Mouse (Mus musculus) intestine, embryonic 14.5 days (tissue): ENCODE data around the gene Actl7a. TPM values are rescaled to one million over a fixed set of nuclear protein-coding genes. Genes with fewer than 3 reads are reported as not detected.

Experiments
- ATAC-seq: fragments of 200-750 bp; cut with Nextera tagmentation; replicated peaks from 2 replicates; pipeline ENCODE4 v1.8.0; 2017; ENCODE audit warnings: low read depth, moderate number of reproducible peaks, moderate TSS enrichment, moderate library complexity; ENCODE audit not compliant: low FRiP score, low TSS enrichment
- DNase-seq: peaks from one replicate; pipeline ENCODE4 v3.0.0-alpha.2; 2018; ENCODE audit warnings: low spot score
- H3K27ac ChIP-seq: fragments of 300-500 bp; sonication (generic); 2 replicates; pipeline ENCODE4 v1.5.1; 2014; ENCODE audit warnings: low read depth, mild to moderate bottlenecking, control low read depth
- H3K27me3 ChIP-seq: fragments of 300-500 bp; sonication (generic); replicated peaks from 2 replicates; pipeline ENCODE4 v1.6.1; 2014; ENCODE audit warnings: low read length, control low read depth; ENCODE audit not compliant: control insufficient read depth, insufficient read depth
- H3K36me3 ChIP-seq: fragments of 300-500 bp; sonication (generic); 2 replicates; pipeline ENCODE4 v1.6.1; 2014; ENCODE audit warnings: low read length, control low read depth; ENCODE audit not compliant: control insufficient read depth, insufficient read depth
- H3K4me1 ChIP-seq: fragments of 300-500 bp; sonication (generic); replicated peaks from 2 replicates; pipeline ENCODE4 v1.6.1; 2014; ENCODE audit warnings: low read length, control low read depth, mixed read lengths; ENCODE audit not compliant: control insufficient read depth, insufficient read depth
- H3K4me2 ChIP-seq: fragments of 300-500 bp; sonication (generic); 2 replicates; pipeline ENCODE4 v1.6.1; 2014; ENCODE audit warnings: low read length
- H3K4me3 ChIP-seq: fragments of 300-500 bp; sonication (generic); 2 replicates; pipeline ENCODE4 v1.5.1; 2014; ENCODE audit warnings: low read depth, low read length, control low read depth, mixed read lengths
- H3K9ac ChIP-seq: fragments of 300-500 bp; sonication (generic); 2 replicates; pipeline ENCODE4 v1.6.1; 2014; ENCODE audit warnings: mild to moderate bottlenecking, low read length
- H3K9me3 ChIP-seq: fragments of 300-500 bp; sonication (generic); 2 replicates; pipeline ENCODE4 v1.6.1; 2016; ENCODE audit warnings: low read length, control low read depth; ENCODE audit not compliant: control insufficient read depth
- WGBS: fragments of 180-500 bp; shearing (Covaris S2); extraction: QIAGEN DNeasy Blood & Tissue Kit; methylation state at CpG from one replicate; pipeline ENCODE4 v1.1.7; 2014; 5-methylcytosine and 5-hydroxymethylcytosine counted together
- polyA plus RNA-seq: library from polyadenylated mRNA; unstranded; fragments of >200 nt; fragmentation: Nextera tagmentation; extraction: Ambion mirVana; gene quantifications from 2 replicates; pipeline ENCODE4 v1.2.1, GENCODE M21; 2014

Actl7a gene
- not detected in 2 replicates for polyA plus RNA-seq

DNA sequence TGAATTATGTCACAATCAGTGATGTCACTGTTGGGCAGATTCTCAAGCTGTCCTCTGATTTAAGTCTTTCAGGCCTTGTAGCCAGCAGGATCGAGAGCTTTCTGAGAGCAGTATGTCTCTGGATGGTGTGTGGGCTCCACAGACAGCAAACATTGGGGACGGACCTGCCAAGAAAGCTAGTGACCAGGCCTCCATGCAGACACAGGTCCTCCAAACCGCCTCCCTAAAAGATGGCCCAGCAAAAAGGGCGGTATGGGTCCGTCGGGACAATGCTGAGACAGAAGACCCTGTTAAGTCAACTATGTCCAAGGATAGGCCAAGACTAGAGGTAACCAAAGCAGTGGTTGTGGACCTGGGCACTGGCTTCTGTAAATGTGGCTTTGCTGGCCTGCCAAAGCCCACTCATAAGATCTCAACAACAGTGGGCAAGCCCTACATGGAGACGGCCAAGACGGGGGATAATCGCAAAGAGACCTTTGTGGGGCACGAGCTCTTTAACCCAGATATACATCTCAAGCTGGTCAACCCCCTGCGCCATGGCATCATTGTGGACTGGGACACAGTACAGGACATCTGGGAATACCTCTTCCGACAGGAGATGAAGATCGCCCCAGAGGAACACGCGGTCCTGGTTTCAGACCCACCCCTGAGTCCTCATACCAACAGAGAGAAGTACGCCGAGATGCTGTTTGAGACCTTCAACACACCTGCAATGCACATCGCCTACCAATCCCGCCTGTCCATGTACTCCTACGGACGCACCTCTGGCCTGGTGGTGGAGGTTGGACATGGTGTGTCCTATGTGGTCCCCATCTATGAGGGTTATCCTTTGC, at the start of gene Actl7a:
Gene Actl7a, plus strand, starts transcription at position 51 of the 833 bp plus-strand sequence.
- no peak for ATAC-seq
- WGBS, result 94% methylated on average over 21 of the region's 21 CpGs
- DNase-seq, result no peak
- no peak within 1 kb of the TSS for H3K4me3 ChIP-seq
- no peaks in the 10 kb centered on the region for H3K4me1 ChIP-seq
- no peak within 1 kb of the TSS for H3K9ac ChIP-seq
- H3K9me3 ChIP-seq, result no peaks in the 10 kb centered on the region
- no peak within 1 kb of the TSS for H3K4me2 ChIP-seq
- H3K27me3 ChIP-seq, result no peaks in the 10 kb centered on the region
- H3K27ac ChIP-seq, result no peak within 1 kb of the TSS
- H3K36me3 ChIP-seq, result peaks cover 34% of the 10 kb centered on the region

DNA sequence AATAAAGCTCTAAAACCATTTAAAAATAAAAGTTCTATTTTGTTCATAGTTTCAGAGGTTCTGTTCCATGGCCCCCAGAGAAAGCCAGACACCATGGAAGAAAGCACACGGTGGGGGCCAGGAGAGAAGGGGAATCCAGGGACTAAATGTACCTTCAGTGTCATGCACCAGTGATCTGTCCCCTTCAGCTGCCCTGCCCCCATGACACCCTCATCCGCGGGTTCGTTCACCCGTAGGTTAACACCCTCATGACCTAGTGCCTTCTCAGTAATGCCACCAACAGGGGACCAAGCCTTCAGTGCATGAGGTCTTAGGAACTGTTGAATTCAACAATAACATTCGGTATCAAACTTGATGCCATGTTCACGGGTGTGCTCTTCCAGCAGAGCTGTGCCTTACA, 46.8 kb upstream of the Actl7a start:
- Histone ChIP-seq H3K9me3 (no peaks in the 10 kb centered on the region), H3K4me3 (no peak overlapping the region), H3K4me1 (no peaks in the 10 kb centered on the region), H3K27me3 (no peaks in the 10 kb centered on the region), H3K9ac (no peak overlapping the region), H3K27ac (no peak overlapping the region), H3K4me2 (no peak overlapping the region), H3K36me3 (no peaks in the 10 kb centered on the region)
- ATAC-seq (no peak), DNase-seq (no peak)
- WGBS, result 80% methylated on average over 7 of the region's 7 CpGs

DNA sequence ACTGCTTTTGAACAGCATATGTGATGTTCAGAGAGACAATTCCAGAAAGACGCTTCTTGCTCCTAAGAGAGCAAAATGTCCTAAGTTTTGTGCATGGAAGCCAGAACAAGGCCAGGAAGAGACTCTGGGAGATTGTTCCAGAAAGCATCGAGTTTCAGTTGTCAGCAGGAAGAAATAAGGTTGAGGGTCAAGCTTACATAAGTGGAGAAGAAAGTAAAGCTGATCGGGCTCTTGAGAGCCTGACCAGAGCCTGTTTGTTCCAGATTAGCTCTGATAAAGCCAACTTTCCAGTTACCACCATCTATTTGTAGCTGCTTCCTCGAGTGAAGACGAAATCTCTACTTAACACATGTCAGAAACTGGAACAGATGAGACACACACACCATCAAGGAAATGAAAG, 44.5 kb upstream of the Actl7a start:
- Histone ChIP-seq H3K9me3 (no peaks in the 10 kb centered on the region), H3K9ac (no peak overlapping the region), H3K27me3 (no peaks in the 10 kb centered on the region), H3K4me3 (no peak overlapping the region), H3K27ac (no peak overlapping the region), H3K36me3 (no peaks in the 10 kb centered on the region), H3K4me2 (no peak overlapping the region), H3K4me1 (no peaks in the 10 kb centered on the region)
- 39% methylated on average over 5 of the region's 5 CpGs for WGBS
- no peak for DNase-seq
- ATAC-seq, result no peak

DNA sequence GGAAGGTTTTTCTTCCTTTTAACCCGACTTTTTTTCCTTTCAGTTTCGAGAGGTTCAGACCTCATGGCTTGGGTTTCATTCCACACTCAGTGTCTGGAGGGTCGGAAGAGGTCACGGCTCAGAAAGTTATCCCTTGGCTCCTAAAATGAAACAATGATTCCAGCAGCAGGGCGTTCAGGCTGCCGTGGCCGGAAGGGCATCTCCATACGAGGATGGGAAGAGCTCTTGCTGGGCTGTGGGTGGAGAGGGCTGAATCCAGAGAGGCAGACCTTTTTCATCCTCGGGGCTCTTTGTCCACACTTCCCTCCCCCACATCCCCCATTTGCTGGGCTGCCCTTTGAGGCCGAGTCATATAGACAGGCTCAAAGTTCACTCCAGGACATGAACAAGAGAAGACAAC, 41.0 kb upstream of the Actl7a start:
- ATAC-seq (no peak), DNase-seq (no peak)
- 34% methylated on average over 10 of the region's 10 CpGs for WGBS
- Histone ChIP-seq H3K4me2 (no peak overlapping the region), H3K4me1 (no peaks in the 10 kb centered on the region), H3K36me3 (no peaks in the 10 kb centered on the region), H3K9me3 (no peaks in the 10 kb centered on the region), H3K9ac (no peak overlapping the region), H3K4me3 (no peak overlapping the region), H3K27me3 (no peaks in the 10 kb centered on the region), H3K27ac (no peak overlapping the region)

DNA sequence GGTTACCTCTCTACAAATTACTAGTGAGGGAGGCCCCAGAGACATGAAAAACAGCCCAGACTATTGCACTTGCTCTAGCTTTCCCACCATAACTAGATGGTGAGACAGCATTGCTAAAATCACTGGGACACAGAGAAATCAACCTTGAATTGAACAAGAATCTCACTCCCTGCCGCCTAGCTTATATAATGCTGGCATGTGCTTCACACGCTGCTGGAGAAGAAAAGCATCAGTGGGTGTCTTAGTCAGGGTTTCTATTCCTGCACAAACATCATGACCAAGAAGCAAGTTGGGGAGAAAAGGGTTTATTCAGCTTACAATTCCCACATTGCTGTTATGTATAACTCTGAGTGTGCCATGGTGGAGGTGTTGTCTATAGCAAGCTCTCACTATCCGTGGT, 30.1 kb upstream of the Actl7a start:
- Histone ChIP-seq H3K4me1 (no peaks in the 10 kb centered on the region), H3K4me3 (no peak overlapping the region), H3K27ac (no peak overlapping the region), H3K4me2 (no peak overlapping the region), H3K9ac (no peak overlapping the region), H3K36me3 (no peaks in the 10 kb centered on the region), H3K9me3 (no peaks in the 10 kb centered on the region), H3K27me3 (no peaks in the 10 kb centered on the region)
- DNase-seq (no peak), ATAC-seq (no peak)
- 86% methylated on average over 3 of the region's 3 CpGs for WGBS

DNA sequence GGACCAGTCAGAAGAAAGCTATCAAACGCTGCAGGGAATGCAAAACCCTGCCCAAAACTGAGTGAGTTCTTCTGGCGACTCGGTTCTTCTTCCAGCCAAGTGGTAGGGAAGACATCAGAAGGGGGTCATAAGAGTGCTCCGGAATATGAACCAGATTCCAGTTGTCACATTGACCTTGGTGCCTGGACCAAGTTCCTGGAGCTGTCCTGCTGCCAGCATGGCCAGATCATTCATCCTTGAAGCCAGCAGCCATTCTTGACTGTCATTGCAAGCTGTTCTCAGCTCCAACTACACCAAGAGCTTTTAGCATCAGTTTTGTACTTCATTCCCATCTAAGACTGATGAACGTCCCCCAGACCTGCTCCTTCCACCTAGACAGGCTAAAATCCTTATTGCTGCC, 26.4 kb upstream of the Actl7a start:
- H3K27ac ChIP-seq, result no peak overlapping the region
- 66% methylated on average over 5 of the region's 5 CpGs for WGBS
- no peak for ATAC-seq
- no peak overlapping the region for H3K4me3 ChIP-seq
- H3K9me3 ChIP-seq, result no peaks in the 10 kb centered on the region
- no peak for DNase-seq
- H3K4me2 ChIP-seq, result no peak overlapping the region
- H3K4me1 ChIP-seq, result no peaks in the 10 kb centered on the region
- H3K27me3 ChIP-seq, result no peaks in the 10 kb centered on the region
- H3K36me3 ChIP-seq, result no peaks in the 10 kb centered on the region
- H3K9ac ChIP-seq, result no peak overlapping the region

DNA sequence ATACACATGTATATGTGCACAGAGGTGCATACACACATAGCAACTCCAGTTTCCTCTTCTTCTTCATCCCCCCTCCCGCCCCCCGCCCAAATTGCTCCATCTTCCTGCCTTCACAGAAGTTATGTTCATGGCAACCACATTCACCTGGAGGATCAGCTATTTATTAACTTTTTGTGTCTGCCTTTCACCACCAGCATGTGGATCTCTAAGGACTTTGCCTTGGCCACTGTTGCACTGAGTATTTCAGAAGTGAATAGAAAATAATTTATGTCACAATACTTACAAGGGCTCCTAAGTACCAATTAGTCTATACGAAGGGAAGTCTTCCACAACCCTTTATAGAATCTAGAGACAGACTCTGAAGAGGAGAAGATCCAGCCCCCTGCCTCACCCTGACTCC, 25.3 kb upstream of the Actl7a start:
- WGBS, result 87% methylated on average over 3 of the region's 3 CpGs

DNA sequence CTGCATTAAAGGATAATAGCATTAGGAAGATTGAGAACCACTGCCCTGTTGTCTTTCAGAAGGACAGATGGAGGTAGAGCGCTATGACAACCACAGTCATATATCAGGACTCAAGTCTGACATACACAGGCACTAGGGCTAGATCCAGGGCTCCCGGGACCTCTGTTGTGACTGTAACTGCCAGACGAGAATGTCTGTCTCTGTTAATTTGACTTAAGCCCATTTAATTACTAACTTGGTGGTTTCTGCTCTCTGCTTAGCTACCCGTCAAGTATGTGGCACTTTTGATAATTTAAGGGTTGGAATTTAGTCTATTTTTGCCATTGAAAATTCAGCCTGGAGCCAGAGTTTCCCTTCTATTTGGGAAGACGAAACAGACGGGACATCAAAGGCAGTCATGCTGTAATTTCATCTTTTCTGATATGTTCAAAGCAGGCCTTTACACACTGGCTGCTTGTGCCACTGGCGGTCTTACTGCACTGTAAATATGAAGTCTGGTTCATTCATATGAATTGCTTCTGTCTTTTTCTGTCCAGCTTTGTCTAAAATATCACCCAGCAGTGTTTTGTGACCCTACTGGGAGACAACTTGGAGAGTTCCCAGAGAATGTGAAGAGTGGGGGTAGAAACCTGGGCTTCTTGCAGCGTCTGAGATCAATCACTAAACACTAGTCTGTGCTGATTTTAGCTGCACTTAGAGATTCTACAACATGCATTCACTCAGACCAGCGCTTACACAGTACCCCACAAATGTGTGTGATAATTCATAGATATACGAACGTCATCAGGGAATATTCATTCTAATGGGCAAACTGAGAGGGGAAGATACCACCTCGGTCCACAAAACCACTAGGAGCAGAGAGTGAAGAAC, 24.4 kb upstream of the Actl7a start:
- Histone ChIP-seq H3K4me2 (no peak overlapping the region), H3K9ac (no peak overlapping the region), H3K4me3 (no peak overlapping the region), H3K27ac (no peak overlapping the region), H3K9me3 (no peaks in the 10 kb centered on the region), H3K27me3 (no peaks in the 10 kb centered on the region), H3K36me3 (no peaks in the 10 kb centered on the region), H3K4me1 (no peaks in the 10 kb centered on the region)
- no peak for DNase-seq
- ATAC-seq, result no peak
- WGBS, result 65% methylated on average over 12 of the region's 12 CpGs

More for the DNA sequence above, 25.3 kb upstream of the Actl7a start:
- no peak for ATAC-seq
- Histone ChIP-seq H3K4me1 (no peaks in the 10 kb centered on the region), H3K4me2 (no peak overlapping the region), H3K9me3 (no peaks in the 10 kb centered on the region), H3K27me3 (no peaks in the 10 kb centered on the region), H3K36me3 (no peaks in the 10 kb centered on the region), H3K9ac (no peak overlapping the region), H3K4me3 (no peak overlapping the region), H3K27ac (no peak overlapping the region)
- DNase-seq, result no peak
